Comparison of ENCODE assay signal across 12 mouse cellular contexts in genomic region chr3:51533573-51533972, GRCm38 (mm10).
"Had no signal": no experiment of that assay in that cellular context is flagged by ENCODE, and none has a peak within 500 bp of the region (broad histone marks: within the 10 kb centered on the region; RNA-seq: fewer than 3 reads in every experiment).

No protein-coding gene starts in this region.

- DNase-seq: cerebellum, adult 9-11 months; cerebellum, postnatal 36 days; embryo, embryonic 11 days; forebrain, postnatal 0 days; gastrocnemius, adult 2 months; gastrocnemius, postnatal 10 days; gastrocnemius, postnatal 14 days; gastrocnemius, postnatal 25 days; gastrocnemius, postnatal 36 days; heart, adult 11 months; heart, adult 18-20 months; heart, adult 2 months had no signal
